Mouse (Mus musculus) embryonic facial prominence, embryonic 11.5 days (tissue): ENCODE measurements at regions not wholly inside any gene's neighbourhood (a gene's known extent, or its start where the extent isn't known, plus 50 kb on each side); places are given as distances from the start of the nearest gene placed in this dataset.

ENCODE experiments used
- ATAC-seq: fragments of 200-750 bp; cut with Nextera tagmentation; replicated peaks from 2 replicates; pipeline ENCODE4 v1.8.0; 2017; ENCODE audit warnings: low read depth; ENCODE audit not compliant: insufficient number of reproducible peaks, low FRiP score, low TSS enrichment
- DNase-seq: peaks from one replicate; pipeline ENCODE4 v3.0.0-alpha.2; 2015; ENCODE audit warnings: low spot score
- H3K27ac ChIP-seq: fragments of 300-500 bp; sonication (generic); replicated peaks from 2 replicates; pipeline ENCODE4 v1.5.1; 2014; ENCODE audit warnings: mild to moderate bottlenecking, low read depth, low read length, control low read depth
- H3K27me3 ChIP-seq: fragments of 300-500 bp; sonication (generic); 2 replicates; pipeline ENCODE4 v1.6.1; 2014; ENCODE audit warnings: mild to moderate bottlenecking, low read length, moderate library complexity, mixed read lengths; ENCODE audit not compliant: control insufficient read depth, insufficient read depth
- H3K36me3 ChIP-seq: fragments of 300-500 bp; sonication (generic); replicated peaks from 2 replicates; pipeline ENCODE4 v1.6.1; 2014; ENCODE audit warnings: low read depth, mild to moderate bottlenecking, low read length, moderate library complexity, mixed read lengths; ENCODE audit not compliant: control insufficient read depth, insufficient read depth
- H3K4me1 ChIP-seq: fragments of 300-500 bp; sonication (generic); 2 replicates; pipeline ENCODE4 v1.6.1; 2014; ENCODE audit warnings: low read length, mixed read lengths; ENCODE audit not compliant: control insufficient read depth, insufficient read depth
- H3K4me2 ChIP-seq: fragments of 300-500 bp; sonication (generic); 2 replicates; pipeline ENCODE4 v1.6.1; 2014; ENCODE audit warnings: low read depth, mild to moderate bottlenecking, control low read depth, low read length, moderate library complexity
- H3K4me3 ChIP-seq: fragments of 300-500 bp; sonication (generic); 2 replicates; pipeline ENCODE4 v1.5.1; 2014; ENCODE audit warnings: low read depth, low read length, control low read depth
- H3K9ac ChIP-seq: fragments of 300-500 bp; sonication (generic); replicated peaks from 2 replicates; pipeline ENCODE4 v1.6.1; 2014; ENCODE audit warnings: mild to moderate bottlenecking, control low read depth, low read length
- H3K9me3 ChIP-seq: fragments of 300-500 bp; sonication (generic); replicated peaks from 2 replicates; pipeline ENCODE4 v1.6.1; 2016; ENCODE audit warnings: mild to moderate bottlenecking, low read length, inconsistent platforms, mixed read lengths; ENCODE audit not compliant: control insufficient read depth
- WGBS: fragments of 180-500 bp; shearing (Covaris S2); extraction: QIAGEN DNeasy Blood & Tissue Kit; methylation state at CpG from one replicate; pipeline ENCODE4 v1.1.7; 2014; 5-methylcytosine and 5-hydroxymethylcytosine counted together

- WGBS = 51% methylated on average over 8 of the region's 8 CpGs
- Histone ChIP-seq H3K9ac (no peak overlapping the region), H3K9me3 (no peaks in the 10 kb centered on the region), H3K27ac (no peak overlapping the region), H3K4me2 (no peak overlapping the region), H3K36me3 (no peaks in the 10 kb centered on the region), H3K27me3 (no peaks in the 10 kb centered on the region), H3K4me1 (no peaks in the 10 kb centered on the region), H3K4me3 (no peak overlapping the region)
- ATAC-seq = no peak
- DNase-seq = no peak
Measured at GRCm38 (mm10) chr17:68106366-68106765, 102.4 kb upstream of the Arhgap28 start.

DNA sequence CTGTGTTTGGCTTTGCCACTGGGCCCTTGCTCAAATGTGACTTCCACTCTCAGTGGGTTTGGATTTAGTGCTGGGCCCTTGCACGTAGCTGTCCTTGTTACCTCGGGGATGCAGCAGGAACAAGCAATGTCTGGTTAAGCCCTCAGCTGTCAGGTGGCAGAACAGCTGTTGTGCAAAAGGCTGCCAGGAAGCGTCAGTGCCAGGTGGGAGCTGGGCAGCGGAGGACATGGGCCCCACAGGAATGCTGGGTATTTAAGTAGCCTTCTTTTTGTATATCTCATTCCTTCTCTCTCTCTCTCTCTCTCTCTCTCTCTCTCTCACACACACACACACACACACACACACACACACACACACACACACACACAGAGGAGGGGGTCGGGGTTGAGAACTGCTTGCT lies 104.0 kb upstream of the Arhgap28 start:
- no peaks in the 10 kb centered on the region for H3K4me1 ChIP-seq
- H3K9me3 ChIP-seq = no peaks in the 10 kb centered on the region
- H3K4me2 ChIP-seq = no peak overlapping the region
- H3K36me3 ChIP-seq = no peaks in the 10 kb centered on the region
- ATAC-seq = no peak
- DNase-seq = no peak
- 77% methylated on average over 5 of the region's 5 CpGs for WGBS
- H3K27me3 ChIP-seq = no peaks in the 10 kb centered on the region
- H3K27ac ChIP-seq = no peak overlapping the region
- H3K4me3 ChIP-seq = no peak overlapping the region
- no peak overlapping the region for H3K9ac ChIP-seq

- no peak overlapping the region for H3K4me3 ChIP-seq
- WGBS = 79% methylated on average over 4 of the region's 4 CpGs
- no peak for ATAC-seq
Measured at GRCm38 (mm10) chr17:68111834-68112473, 108.0 kb upstream of the Arhgap28 start.

DNA sequence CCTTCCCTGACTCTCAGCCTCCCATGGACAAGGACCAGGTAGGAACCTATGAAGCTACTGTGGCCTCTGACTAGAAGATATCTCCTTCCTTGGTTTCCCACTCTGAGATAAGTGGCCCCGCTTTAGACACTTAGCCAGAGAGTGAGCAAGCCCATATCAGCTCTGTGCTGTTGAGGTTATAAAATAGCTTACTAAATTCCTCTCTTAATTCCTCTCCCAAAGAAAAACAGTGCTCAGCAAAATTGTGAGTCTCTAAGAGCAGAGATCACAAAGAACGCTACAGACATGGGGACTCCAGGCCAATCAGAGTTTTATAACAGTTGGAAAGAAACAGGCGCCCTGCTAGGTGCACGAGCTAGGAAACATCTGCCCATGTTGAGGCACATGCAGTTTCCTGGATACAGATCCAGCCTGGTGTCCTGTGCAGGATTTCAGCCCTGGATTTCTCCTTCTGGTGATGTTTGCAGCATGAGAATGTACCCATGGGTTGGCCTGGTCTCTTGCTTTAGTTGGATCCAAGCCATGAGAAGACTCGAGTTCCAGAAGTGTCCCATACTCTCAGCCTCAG lies 108.9 kb upstream of the Arhgap28 start:
- no peak overlapping the region for H3K4me2 ChIP-seq
- H3K4me3 ChIP-seq = no peak overlapping the region
- H3K9ac ChIP-seq = no peak overlapping the region
- ATAC-seq (no peak), DNase-seq (no peak)
- no peaks in the 10 kb centered on the region for H3K4me1 ChIP-seq
- no peaks in the 10 kb centered on the region for H3K36me3 ChIP-seq
- H3K9me3 ChIP-seq = no peaks in the 10 kb centered on the region
- H3K27ac ChIP-seq = no peak overlapping the region
- WGBS = 84% methylated on average over 5 of the region's 5 CpGs
- no peaks in the 10 kb centered on the region for H3K27me3 ChIP-seq

More at GRCm38 (mm10) chr17:68111834-68112473, 108.0 kb upstream of the Arhgap28 start:
- DNase-seq = no peak
- no peaks in the 10 kb centered on the region for H3K27me3 ChIP-seq
- H3K9me3 ChIP-seq = no peaks in the 10 kb centered on the region
- H3K4me2 ChIP-seq = no peak overlapping the region
- no peak overlapping the region for H3K9ac ChIP-seq
- H3K27ac ChIP-seq = no peak overlapping the region
- H3K4me1 ChIP-seq = no peaks in the 10 kb centered on the region
- H3K36me3 ChIP-seq = no peaks in the 10 kb centered on the region

DNA sequence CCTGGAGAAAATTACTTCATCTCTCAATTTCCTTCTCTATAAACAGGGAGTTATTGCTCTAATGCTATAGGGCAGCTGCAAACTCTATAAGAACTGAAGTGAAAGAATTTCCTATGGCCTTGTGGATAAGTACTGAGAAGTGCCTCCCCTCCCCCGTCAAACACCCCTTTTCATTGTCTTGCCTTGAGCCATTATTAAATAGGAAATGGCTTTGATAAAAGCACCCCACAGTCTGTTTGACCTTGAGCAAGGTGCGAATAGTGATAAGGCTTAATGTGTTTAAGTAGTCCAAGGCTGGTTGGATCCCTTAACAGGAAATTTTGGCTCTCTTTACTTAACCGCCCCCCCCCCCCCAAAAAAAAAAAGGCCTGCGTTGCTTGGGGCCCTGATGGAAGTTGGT lies 111.7 kb upstream of the Arhgap28 start:
- Histone ChIP-seq H3K4me2 (no peak overlapping the region), H3K9me3 (no peaks in the 10 kb centered on the region), H3K4me1 (no peaks in the 10 kb centered on the region), H3K4me3 (no peak overlapping the region), H3K36me3 (no peaks in the 10 kb centered on the region), H3K27me3 (no peaks in the 10 kb centered on the region), H3K9ac (no peak overlapping the region), H3K27ac (no peak overlapping the region)
- 75% methylated on average over 4 of the region's 4 CpGs for WGBS
- ATAC-seq (no peak), DNase-seq (no peak)

DNA sequence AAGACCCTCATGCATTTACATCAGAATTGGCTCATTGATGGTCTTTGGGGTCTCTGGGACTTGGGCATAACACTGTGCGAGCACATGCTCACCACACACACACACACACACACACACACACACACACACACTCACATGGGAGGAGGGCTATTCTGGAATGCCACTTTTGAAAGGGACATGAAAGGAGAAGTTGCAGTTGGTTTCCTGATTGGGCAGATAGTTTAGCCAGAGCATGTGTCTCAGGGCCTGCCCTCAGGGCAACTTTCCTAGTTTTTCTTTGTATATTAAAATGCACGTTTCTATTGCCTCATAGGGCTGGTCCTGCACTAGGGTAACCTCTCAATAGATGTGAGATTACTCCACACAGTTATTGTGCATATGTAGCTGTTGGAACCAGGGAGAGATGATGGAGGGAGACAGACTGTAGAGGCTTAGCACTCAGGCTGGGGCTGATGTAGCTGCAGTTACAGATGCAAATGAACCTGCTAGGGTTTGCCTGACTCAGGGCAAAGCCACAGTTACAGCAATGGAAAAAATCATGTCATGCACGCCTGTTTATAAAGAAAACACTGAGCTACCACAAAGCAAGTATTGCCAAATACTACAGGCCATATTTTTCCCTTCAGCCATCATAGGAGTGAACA lies 115.3 kb upstream of the Arhgap28 start:
- 66% methylated on average over 3 of the region's 3 CpGs for WGBS
- no peak for ATAC-seq
- Histone ChIP-seq H3K4me1 (no peaks in the 10 kb centered on the region), H3K27me3 (no peaks in the 10 kb centered on the region), H3K4me3 (no peak overlapping the region), H3K36me3 (no peaks in the 10 kb centered on the region), H3K9ac (no peak overlapping the region), H3K27ac (no peak overlapping the region), H3K4me2 (no peak overlapping the region), H3K9me3 (no peaks in the 10 kb centered on the region)
- no peak for DNase-seq

DNA sequence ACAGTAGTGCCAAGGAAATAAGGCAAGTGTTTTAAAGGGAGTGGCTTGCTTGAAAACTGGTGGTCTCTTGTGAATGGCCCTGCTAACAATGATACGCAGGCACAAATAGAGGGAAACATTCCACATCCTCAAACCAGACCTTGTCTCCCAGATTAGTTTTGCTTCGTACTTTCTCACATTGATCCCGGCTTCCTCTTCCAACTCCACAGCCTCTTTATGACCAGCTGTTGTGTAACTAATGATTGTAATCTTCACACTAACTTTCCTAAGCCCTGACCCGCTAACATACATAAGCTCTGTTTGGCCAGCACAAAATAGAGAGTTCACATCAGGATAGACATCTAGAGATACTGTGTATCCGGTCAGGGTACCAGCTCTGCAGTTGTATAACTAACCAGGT lies 116.3 kb upstream of the Arhgap28 start:
- Histone ChIP-seq H3K4me1 (no peaks in the 10 kb centered on the region), H3K4me2 (no peak overlapping the region), H3K36me3 (no peaks in the 10 kb centered on the region), H3K27me3 (no peaks in the 10 kb centered on the region), H3K27ac (no peak overlapping the region), H3K9me3 (no peaks in the 10 kb centered on the region), H3K4me3 (no peak overlapping the region), H3K9ac (no peak overlapping the region)
- ATAC-seq (no peak), DNase-seq (no peak)
- WGBS = 87% methylated on average over 5 of the region's 5 CpGs

- Histone ChIP-seq H3K9ac (no peak overlapping the region), H3K4me2 (no peak overlapping the region), H3K27ac (no peak overlapping the region), H3K4me3 (no peak overlapping the region), H3K36me3 (no peaks in the 10 kb centered on the region), H3K27me3 (no peaks in the 10 kb centered on the region), H3K9me3 (no peaks in the 10 kb centered on the region), H3K4me1 (no peaks in the 10 kb centered on the region)
- no peak for DNase-seq
- ATAC-seq = no peak
- 65% methylated on average over 6 of the region's 6 CpGs for WGBS
Measured at GRCm38 (mm10) chr17:68120744-68121143, 116.8 kb upstream of the Arhgap28 start.
